Mouse (Mus musculus): ENCODE results near the gene Ctdsp2.

DNA sequence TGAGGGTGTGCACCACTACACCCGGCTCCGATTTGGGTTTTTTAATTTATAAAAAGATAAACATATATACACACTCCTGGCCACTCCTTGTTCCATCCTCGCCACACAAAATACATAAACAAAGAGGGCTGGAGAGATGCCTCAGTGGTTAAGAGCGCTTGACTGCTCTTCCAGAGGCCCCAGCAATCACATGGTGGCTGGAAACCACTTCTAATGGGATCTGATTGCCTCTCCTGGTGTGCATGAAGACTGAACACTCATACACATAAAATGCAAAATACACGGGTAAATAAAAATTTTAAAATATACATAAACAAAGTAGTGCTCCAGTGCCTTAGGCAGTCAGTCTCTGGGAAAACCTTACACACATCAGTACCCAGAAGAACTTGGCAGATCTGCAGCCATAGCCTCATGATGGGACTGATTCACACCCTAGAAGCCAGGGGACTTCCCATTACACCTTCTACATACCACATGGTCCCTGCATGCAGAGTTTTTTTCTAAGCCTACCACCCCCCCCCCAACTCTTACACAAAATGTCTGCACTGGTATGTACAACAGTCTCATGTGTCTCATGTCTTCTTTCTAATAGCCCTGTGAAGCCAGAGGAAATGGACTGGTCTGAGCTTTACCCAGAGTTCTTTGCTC, 64.1 kb downstream of the Ctdsp2 start:
- TF ChIP-seq USF1 (IDR thresholded peaks at IDR 0.05; ENCODE audit: low read depth) = no peak
- no peak for TF ChIP-seq CTCF (IDR thresholded peaks at IDR 0.05; ENCODE audit: control insufficient read depth, insufficient read depth, insufficient read length)
- TF ChIP-seq MAX (IDR thresholded peaks at IDR 0.05) = no peak
